Mouse (Mus musculus) heart, postnatal 0 days (tissue): ENCODE data around the gene Lcn8.

Experiments
- CTCF ChIP-seq: IDR thresholded peaks from 2 replicates; pipeline ENCODE4 v1.5.1; 2016; ENCODE audit warnings: antibody characterized with exemption, control low read depth, low read depth
- EP300 ChIP-seq: IDR thresholded peaks from 2 replicates; pipeline ENCODE4 v1.6.1; 2016; ENCODE audit warnings: antibody characterized with exemption, low read depth

- TF ChIP-seq EP300, result no peak
- no peak for TF ChIP-seq CTCF
Observed at GRCm38 (mm10) chr2:25654502-25654901, 1.6 kb downstream of the Lcn8 start.
